Mouse (Mus musculus) layer of hippocampus, postnatal 36 days (tissue): ENCODE results near the gene Gm49392. TPM values are rescaled to one million over a fixed set of nuclear protein-coding genes. Genes with fewer than 3 reads are reported as not detected.

Experiments
- total RNA-seq, 2 experiments: library from RNA; stranded (reverse); gene quantifications; 2 replicates each; pipeline ENCODE4 v1.2.3; 2021

The Gm49392 gene
- total RNA-seq, 2 experiments from 2014 or later, result not detected

Other genes starting within 250 kb of the Gm49392 start
- not detected for gene BC051665, start 110.5 kb downstream of the Gm49392 start, total RNA-seq
- not detected for gene Ctsll3, start 94.0 kb downstream of the Gm49392 start, total RNA-seq
- gene 4930486L24Rik, start 32.4 kb downstream of the Gm49392 start, total RNA-seq, result not detected
- gene Ctla2b, start 553 bp upstream of the Gm49392 start, total RNA-seq, result 1 to 10 TPM; 1.1 to 3.7 TPM
- gene Tpbpb, start 8.0 kb upstream of the Gm49392 start, total RNA-seq, result not detected
- not detected for gene Gm49393, start 38.7 kb upstream of the Gm49392 start, total RNA-seq
- not detected for gene Gm49391, start 39.7 kb upstream of the Gm49392 start, total RNA-seq
- 10 to 100 TPM; 14.9 to 19.0 TPM for gene Ctla2a, start 39.7 kb upstream of the Gm49392 start, total RNA-seq
- not detected for gene Tpbpa, start 45.1 kb upstream of the Gm49392 start, total RNA-seq
- not detected for gene Ctsj, start 109.1 kb upstream of the Gm49392 start, total RNA-seq
- gene Ctsq, start 143.7 kb upstream of the Gm49392 start, total RNA-seq, result not detected